Mouse (Mus musculus): Measurements from ENCODE around the gene Wrb.
A peak's percentile ranks its signal among the peaks of the same experiment; 100 is the strongest.
"Not testable (repeated sequence)": the region's sequence is repeated elsewhere in the genome, so short reads cannot be mapped to it uniquely, and the experiment has no call there.

Gene Wrb

DNA sequence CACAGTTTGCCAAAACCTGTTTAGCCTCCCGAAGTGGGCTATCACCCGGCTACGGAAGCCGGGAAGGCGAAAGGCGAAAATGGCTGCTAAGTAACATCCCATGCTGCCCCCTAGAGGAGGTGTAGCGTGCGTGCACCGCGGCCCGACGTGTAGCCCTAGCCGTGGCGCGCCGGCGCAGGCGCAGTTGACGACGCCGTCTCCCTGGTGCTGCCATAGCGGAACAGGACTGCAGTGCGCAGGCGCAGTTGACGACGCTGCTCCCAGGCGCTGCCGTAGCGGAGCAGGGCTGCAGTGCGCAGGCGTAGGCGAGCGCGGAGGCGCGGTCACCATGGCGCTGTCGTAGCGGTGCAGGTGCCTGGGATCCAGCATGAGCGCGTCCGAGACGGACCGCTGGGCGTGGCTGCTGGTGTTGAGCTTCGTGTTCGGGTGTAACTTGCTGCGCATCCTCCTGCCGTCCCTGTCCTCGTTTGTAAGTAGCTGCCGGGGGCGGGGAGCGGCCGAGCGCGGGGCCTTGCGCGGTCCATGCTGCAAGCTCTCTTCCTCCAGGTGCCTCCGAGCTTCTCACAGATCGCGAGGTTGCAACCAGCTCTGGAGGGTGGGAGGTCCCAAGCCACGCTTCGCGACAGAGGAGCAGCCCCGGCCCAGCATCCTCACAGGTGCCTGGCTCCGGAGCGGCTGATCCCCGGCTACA lies at the start of gene Wrb:
TSS of gene Wrb (plus strand) at position 298 of the 691 bp plus-strand sequence.
- peak; percentile 96 to 99 for DNase-seq (ENCODE audit: low spot score in 2 of 2)

DNA sequence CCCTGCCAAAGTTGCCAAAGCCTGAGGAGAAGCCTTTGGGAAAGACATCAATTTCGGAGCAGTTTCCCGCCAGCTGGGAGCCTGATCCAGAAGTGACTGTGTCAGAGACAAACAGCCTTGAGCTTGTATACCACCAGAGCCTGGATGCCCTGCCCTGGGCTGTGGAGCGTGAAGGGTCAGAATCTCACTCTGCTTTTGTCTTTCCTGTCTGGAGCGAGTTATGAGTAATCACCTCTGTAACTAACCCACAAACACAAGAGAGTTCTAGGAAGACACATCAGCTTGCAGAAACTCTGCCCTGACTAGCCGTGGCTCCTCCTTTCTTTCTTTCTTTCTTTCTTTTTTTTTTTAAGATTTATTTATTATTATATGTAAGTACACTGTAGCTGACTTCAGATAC lies 49.2 kb upstream of the Wrb start:
- DNase-seq (ENCODE audit: low spot score in 2 of 2), result no peak

DNA sequence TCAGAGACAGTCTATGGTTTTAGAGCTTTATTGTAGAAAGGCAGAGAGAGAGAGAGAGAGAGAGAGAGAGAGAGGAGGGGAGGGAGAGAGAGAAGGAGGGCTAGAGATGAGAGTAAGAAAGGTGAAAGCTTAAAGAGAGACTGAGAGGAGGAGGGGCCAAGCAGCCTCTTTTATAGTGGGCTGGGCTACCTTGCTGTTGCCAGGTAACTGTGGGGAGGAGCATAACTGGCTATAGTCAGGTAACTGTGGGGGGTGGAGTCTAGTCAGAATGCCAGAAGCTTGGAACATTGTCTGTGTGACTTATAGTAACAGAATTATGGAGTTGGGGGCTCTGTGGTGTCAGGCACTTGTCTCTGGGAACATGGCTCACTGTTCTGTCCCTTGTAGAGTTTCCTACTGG lies 47.4 kb upstream of the Wrb start:
- not testable (repeated sequence) for DNase-seq (ENCODE audit: low spot score in 2 of 2)

DNA sequence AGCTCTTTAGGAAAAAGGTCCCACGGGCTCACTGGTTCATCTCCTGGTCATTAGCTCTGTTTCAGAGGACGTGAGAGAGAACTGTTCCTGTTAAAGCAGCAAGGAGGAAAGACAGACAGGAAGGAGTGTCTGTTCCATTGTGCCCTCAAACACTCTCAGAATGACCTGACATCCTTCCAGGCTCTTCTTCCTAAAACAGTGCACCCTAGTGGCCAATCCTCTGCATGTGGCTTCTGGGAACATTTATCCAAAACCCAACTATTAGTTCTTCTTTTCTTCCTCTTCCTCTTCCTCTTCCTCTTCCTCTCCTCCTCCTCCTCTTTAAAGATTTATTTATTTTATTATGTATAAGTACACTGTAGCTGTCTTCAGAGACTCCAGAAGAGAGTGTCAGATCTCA lies 42.2 kb upstream of the Wrb start:
- DNase-seq (ENCODE audit: low spot score in 2 of 2), result no peak

DNA sequence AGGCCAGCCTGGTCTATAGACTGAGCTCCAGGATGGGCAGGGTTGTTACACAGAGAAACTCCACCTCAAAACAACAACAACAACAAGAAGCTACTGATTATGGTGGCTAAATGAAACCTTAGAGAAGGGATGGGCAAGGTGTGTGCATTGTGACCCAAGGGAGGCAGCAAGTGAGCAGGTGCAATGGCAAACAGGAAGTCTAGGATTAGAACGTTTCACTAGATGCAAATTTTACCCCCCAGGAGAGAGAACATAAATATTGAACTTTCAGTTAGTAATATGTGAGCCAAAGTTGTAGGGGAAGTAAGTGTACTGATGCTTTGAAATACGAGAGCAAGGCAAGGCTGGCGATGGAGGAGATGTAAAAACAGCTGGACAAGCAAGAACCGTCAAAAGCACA lies 35.5 kb upstream of the Wrb start:
- DNase-seq (ENCODE audit: low spot score in 2 of 2), result no peak

DNA sequence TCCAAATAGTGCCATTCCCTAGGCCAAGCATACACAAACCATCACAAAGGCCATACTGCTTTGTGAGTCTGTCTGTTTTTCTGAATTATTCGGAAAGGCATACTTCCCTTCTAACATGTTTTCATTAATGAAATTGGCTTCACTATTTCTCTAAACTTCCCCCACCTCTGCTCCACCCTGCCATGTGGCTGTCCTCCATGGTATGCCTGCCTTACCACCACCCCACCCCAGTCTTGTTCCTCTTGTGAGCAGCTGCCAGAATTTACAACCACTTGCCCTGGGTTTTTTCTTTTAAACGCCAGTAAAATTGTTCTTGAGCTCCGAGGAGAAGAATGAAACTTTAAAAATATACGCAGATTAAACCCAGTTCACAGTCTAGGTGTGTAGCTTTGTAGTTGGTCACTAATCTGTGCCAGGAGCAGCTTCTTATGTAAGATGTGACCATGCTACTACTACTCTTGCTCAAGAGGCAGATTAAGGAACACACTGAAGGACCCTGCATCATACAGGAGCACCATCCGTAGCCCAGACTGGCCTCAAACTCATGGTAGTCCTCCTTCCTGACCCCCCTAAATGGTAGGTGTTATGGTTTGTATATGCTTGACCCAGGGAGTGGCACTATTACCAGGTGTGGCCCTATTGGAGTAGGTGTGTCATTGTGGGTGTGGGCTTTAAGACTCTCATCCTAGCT lies 34.4 kb upstream of the Wrb start:
- peak in 1 of 2 experiments; percentile 44 for DNase-seq (ENCODE audit: low spot score in 2 of 2)

DNA sequence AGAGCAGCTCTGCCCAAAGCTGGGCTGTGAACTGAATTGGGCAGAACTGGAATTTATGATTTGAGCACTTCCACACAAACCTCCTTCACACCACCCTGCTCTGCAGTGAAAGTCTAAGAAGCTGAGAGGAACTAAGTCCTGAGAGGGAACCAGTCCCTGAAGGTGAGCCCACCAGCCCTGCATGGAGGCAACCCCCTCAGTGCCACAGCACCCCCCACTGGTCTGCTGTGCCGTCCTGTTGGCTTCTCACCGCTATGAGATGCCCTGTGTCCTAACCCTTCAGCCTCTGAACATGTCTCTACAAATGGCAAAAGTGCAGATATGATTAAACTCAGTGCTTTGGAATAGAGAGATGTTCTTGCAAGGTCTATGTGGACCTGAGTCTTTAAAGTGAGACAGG lies 32.4 kb upstream of the Wrb start:
- peak in 1 of 2 experiments; percentile 72 for DNase-seq (ENCODE audit: low spot score in 2 of 2)

DNA sequence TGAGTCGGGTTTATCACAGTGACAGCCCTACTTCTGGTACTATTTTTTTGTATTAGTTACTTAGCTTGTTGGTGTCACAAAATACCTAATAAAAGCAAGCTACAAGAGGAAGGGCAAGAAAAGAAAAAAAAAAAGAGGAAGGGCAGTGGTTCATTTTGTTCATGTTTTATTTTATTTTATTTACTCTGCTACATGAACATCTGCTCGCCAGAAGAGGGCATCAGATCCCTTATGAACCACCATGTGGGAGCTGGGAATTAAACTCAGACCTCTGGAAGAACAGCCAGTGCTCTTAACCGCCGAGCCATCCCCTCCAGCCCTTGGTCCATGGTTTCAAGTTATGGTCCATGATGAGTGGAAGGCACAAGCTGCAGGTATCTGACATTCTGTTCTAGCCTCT lies 30.5 kb upstream of the Wrb start:
- DNase-seq (ENCODE audit: low spot score in 2 of 2), result no peak

DNA sequence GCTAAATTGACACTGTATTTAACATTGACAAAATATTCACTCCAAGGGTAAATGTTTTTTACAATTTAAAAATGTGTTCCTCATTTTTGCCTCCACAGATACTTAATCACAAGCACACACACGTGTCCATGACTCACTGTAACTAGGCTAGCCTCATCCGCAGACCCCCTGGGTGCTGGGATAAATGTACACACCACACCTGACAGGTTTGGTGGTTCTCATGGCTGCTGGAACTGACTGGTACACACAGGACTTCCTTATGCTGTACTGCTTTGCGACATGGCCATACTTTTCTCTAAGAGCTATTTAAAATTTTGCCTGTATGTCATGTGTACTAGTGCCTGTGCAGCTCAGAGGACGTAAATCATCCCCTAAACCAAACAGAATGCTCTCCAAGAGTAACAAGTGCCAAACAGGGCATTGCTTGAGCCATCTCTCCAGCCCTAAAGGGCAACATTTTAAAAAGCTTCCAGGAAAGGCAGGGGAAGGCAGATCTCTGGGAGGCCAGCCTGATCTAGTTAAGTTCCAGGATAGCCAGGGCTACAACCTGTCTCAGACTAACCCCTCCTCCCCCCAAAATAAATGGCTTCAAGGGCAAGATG lies 25.1 kb upstream of the Wrb start:
- DNase-seq (ENCODE audit: low spot score in 2 of 2), result no peak

DNA sequence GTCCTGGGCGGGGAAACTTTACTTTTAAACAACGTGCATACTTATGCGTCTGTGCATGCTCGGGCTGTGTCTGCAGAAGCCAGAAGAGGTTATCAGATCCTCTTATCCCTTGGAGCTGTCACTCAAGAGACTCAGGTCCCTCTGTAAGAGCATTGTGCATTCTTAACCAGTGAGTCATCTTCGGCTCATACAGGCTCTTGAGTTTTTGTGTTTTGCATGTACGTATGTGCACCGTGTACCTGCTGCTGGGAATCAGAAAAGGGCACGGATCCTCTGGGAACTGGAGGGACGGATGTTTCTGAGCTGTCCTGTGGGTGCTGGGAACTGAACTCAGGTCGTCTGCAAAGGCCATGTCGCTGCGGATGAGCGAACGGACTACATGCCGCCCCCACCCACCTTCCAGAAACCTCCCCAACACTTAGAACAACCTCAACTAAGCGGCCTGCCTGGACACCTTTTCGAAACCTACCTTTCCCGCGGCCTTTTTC lies 18.5 kb upstream of the Wrb start:
- peak in 1 of 2 experiments; percentile 34 for DNase-seq (ENCODE audit: low spot score in 2 of 2)

DNA sequence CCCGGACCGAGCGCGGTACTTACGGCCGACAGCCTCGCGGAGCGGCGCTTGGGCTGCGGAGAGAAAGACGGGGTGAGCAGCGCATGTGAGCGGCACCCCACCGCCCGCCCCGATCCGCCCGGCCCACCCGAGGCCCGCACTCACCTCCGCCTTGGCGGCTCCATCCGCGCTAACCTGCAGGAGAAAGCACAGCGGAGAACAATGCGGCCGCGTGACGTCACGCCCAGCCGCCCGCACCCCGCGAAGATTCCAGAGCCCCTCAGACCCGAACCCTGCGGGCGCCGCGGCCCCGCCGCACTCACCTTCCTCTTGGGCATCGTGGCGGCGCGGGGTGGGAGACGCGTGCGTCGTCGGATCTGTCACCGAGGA lies 17.9 kb upstream of the Wrb start:
- no peak for DNase-seq (ENCODE audit: low spot score in 2 of 2)

DNA sequence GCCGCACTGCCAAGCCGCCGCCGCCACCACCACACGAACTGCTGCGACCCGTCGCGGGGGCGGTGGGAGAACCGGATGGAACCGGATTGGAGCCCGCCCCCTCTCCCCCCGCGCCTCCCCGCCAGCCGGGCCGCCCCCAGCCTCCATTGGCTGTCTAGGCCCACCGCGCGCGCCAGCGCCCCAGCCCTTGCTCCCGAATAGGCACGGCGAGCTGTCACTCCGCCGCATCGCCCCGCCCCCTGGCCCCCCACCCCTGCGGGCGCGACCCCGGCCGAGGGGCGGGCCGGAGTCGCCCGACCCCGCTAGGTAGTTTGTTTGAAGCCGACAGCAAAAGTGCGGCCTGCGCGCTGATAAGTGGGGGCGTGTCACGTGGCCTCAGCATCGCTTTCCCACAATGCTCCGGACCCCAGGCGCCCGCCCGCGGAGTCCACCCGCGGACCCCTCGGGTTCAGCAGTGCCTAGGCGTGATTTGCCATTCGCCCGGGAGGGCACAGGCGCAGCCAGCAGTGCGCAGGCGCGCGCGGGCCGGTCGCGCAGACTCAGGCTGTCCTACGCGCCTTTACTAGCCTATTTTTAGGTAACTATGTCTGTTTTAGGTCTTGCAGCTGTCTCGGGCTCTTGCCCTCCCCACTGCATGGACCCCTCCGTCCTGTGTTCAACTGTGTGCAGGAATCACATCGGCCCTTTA lies 17.4 kb upstream of the Wrb start, which contains the start of gene Hmgn1:
TSS of gene Hmgn1 (minus strand) at position 73 of the 688 bp plus-strand sequence.
- DNase-seq (ENCODE audit: low spot score in 2 of 2), result peak; percentile 73 to 90

DNA sequence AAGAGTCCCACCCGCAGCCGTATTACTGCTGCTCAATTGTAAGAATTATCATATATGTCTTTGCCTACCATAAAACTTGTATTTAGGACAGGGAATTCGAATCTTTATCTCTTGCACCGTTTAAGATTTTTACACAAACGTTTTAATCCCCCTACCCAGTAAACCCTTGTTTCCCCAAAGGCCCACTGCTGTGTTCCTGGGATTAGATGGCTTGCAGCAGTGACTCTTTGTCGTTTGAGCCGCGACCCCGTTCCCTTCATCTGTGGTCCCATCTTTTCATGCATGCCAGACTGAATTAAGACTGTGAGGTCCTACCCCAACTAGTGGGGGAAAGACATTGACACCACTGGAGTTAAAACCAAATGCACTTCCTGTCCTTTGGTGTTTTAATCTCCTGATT lies 16.7 kb upstream of the Wrb start:
- no peak for DNase-seq (ENCODE audit: low spot score in 2 of 2)

DNA sequence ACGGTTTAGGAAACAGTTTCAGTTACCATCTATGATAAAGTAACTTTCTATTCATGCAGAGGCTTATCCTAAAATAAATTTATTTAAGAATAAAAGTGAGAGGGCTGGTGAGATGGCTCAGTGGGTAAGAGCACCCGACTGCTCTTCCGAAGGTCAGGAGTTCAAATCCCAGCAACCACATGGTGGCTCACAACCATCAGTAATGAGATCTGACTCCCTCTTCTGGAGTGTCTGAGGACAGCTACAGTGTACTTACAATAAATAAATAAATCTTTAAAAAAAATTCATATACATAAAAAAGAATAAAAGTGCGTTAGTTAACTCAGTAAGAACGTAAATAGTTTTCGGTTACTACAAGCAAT lies 478 bp upstream of the Wrb start:
- DNase-seq (ENCODE audit: low spot score in 2 of 2), result not testable (repeated sequence)

DNA sequence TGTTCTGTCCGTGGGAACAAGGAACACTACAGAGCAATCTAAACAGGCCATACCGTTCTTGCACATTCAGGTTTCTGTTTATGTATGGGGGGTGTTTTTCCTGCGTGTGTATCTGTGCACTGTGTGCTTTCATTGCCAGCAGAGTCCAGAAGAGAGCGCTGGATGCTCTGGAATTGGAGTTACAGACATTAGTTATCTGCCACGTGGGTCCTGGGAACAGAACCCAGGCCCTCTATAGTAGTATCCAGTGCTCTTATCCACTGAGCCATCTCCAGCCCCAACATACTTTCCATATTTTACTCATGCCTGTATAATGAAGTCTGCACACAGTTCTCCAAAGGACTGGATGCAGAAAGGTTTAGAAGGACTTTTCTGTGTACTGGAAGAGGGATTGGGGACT lies 607 bp downstream of the Wrb start:
- no peak for DNase-seq (ENCODE audit: low spot score in 2 of 2)

DNA sequence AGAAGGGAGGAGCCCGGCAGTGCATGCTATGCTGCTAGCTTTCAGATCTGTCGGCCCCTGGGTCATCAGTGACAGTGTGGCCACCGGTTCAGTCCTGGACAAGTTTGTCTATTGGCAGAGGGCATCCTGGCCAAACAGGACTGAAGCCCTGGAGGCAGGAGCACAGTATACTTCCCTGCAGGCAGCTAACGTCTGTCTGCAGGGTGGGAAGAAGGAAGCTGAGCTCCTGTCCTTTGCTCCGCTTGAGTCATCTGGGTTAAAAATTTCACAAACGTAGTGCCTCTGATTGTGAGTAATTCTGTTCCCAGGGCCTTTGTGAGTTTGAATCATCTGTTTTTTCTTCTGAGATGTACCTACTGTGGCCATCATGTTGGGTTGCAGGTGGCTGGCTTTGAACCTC lies 3.6 kb downstream of the Wrb start:
- no peak for DNase-seq (ENCODE audit: low spot score in 2 of 2)

DNA sequence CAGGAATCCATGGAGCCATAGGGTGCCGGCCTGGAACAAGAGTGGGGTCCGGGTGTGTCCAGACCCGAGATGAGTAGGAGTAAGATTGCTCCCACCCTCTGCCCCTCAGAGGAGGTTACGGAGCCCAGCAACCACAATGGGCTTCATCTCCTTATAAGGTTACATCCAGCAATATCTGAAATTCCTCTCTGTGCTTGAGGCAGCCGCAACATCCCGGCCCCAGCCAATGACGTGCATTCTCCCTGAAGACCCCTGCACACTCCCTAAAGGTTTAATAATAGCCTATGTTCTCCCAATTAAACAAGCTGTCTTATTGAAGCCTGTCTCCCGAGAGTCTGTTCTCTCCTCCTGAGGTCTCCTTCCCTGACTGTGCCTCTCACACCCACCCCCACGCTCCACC lies 4.1 kb downstream of the Wrb start:
- no peak for DNase-seq (ENCODE audit: low spot score in 2 of 2)

DNA sequence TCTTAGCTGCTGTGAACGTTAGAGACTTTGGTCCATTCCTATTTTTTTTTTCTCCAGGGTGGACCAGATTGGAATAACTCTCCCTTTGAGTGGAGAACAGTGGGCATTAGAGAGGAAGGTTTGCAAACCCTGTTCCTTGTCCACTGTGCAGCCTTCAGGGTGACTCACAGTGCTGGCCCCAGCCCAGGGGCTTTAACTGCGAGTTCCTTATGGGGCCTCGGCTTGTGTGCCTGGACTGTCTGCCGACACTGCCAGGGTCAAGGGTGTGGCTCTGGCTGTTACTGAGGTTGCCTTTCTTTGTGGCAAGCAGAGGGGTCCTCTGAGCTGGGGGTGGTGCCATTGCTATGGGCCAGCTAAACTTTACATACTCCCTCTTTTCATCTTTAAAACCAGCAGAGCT lies 5.8 kb downstream of the Wrb start:
- DNase-seq (ENCODE audit: low spot score in 2 of 2), result no peak

DNA sequence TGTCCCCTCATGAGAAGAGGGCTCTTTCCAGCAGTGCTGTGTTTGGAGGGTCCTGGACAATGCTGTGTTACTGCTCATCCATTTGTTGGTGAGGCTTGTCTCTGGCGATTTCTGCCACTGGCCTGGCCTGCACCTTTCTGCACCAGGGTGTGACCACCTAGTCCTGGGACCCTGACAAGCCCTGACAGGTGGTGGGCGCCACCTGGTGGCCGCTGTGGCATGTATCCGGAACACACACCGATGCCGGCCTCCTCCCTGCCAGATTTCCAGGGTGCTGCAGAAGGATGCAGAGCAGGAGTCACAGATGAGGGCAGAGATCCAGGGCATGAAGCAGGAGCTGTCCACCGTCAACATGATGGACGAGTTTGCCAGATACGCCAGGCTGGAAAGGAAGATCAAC lies 6.3 kb downstream of the Wrb start:
- peak; percentile 50 to 82 for DNase-seq (ENCODE audit: low spot score in 2 of 2)

DNA sequence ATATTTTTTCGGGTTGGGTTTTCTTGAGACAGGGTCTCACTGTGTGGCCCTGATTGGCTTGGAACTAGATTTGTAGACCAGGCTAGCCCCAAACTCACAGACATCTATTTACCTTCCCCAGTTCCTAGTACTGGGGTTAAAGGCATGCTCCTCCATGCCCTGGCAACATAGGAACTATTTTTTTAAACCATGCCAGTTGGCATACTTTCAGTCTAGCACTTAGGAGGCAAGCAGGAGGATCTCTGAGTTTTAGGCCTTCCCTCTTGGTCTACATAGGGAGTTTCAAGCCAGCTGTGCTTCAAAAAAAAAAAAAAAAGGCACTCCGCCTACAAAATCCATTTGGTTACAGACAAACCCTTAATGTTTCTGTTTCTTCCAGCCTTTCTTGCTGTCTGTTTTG lies 9.3 kb downstream of the Wrb start:
- no peak for DNase-seq (ENCODE audit: low spot score in 2 of 2)

DNA sequence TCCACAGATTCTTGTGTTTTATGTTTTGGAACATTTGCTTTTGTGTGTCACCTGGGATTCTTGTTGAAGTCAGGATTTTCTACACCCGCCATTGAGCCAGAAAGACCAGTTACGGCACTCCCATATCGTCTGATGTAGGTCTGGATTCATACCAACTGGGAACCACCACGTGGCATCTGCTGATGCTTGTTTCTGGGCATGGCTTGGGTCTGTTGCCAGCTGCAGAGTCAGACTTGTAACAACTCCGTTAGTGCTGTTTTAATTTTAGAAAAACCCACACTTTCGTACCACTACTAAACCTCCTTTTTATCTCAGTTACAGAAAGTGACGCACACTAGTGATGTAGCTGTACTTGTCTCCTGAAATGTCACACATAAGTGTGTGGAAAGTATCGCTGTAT lies 10.8 kb downstream of the Wrb start:
- DNase-seq (ENCODE audit: low spot score in 2 of 2), result no peak

DNA sequence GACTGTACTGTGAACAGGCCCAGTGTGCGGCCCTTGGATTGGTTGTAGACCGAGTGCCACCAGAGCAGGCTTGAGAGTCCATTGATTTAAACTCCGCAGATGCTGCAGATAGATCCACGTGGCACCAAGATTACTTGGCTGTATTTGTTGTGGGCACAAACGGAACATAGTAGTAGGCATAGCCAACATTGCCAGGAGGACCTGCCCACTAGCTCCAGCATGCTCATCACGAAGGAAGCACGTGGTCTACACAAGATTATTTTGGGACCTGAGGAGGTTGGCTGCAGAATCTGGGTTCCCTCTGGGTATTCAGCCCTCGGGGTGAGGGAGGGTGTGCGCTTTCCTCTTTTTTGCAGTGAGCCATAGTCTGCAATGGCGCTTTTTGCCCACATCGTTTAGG lies 12.0 kb downstream of the Wrb start:
- no peak for DNase-seq (ENCODE audit: low spot score in 2 of 2)
